Mouse (Mus musculus) liver, postnatal 0 days (tissue): ENCODE results near the gene Slc1a2.

Source experiments
- CTCF ChIP-seq: sonication (generic); IDR thresholded peaks from 2 replicates; pipeline ENCODE4 v1.5.1; 2016; ENCODE audit warnings: antibody characterized with exemption, low read depth
- EP300 ChIP-seq: IDR thresholded peaks from 2 replicates; pipeline ENCODE4 v1.6.1; 2016; ENCODE audit warnings: antibody characterized with exemption, low read depth, mild to moderate bottlenecking

DNA sequence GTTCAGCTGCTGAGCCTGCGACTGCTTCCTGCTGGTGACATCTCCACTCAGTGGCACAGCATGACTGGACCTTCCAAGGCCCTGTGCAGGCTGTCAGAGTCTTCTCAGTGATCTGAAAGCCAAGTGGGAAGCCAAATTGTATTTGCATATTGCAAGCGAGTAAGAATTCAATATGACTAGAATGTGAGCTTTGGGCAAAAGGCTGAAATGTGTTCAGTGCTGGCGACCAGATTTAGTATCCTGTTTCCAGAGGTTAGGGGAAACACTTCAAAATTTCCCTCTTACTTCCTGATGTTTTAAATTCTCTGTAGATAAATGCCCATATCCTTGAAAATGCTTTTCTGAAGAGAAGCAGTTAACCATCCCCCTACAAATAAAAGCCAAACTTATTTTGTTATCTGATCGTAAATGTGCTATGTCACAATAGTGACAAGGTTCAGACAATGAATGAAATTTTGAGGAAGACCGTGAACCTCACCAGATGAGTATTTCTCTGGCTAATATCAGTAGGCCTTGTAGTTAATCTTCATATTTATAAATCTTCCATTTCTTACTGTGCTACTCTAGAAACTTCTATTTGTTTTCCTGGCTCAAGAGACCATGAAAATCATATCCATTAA lies 98.9 kb downstream of the Slc1a2 start:
- TF ChIP-seq CTCF (no peak), EP300 (no peak)
